Mouse (Mus musculus) 416B (cell line): ENCODE measurements around the gene 4930563M21Rik.
"Not testable (repeated sequence)": the region's sequence is repeated elsewhere in the genome, so short reads cannot be mapped to it uniquely, and the experiment has no call there.

Experiments used
- DNase-seq: peaks from one replicate; pipeline ENCODE4 v3.0.0; 2011; ENCODE audit warnings: low read depth

4930563M21Rik gene

GRCm38 (mm10) chr9:56010450-56010849, at the start of gene 4930563M21Rik:
TSS of gene 4930563M21Rik (minus strand) at chr9:56010550.
- no peak for DNase-seq

DNA sequence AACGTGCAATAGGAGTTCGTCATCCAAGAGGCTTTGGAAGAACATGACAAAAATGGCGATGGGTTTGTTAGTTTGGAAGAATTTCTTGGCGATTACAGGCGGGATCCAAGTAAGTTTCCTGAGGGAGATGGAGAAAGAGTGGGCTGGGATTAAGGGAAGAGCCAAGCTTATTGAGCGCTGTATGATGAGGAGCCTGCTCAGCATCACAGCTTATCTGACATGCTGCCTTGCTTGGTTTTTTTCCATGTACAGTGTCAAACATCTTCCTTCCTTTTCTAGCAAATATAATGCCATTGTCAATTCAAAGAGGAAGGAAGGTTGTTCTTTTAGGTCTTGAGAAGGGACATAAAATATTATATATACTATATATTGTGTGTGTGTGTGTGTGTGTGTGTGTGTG, 45.8 kb upstream of the 4930563M21Rik start:
- DNase-seq: no peak

DNA sequence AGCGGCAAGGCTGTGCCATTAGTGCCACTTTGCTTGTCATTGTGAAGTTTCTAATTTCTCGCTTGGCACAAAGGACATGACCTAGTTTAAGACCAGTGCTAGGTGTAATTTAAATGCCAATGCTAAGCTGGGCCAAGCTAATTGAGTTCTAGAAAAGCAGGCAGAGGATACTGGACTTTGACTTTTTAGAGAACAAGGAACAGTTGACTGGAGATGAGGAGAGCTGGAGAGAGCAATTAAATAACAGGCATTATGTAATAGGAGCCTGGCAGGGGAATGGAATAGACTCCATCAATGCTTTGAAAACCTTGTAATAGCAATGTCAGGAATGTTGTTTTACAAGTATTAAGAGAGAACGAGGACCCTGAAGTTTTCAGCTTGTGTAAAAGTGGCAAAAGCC, 43.4 kb upstream of the 4930563M21Rik start:
- DNase-seq: no peak

- peak; percentile 74 for DNase-seq
Observed at GRCm38 (mm10) chr9:56042181-56042621, 31.9 kb upstream of the 4930563M21Rik start.

- DNase-seq: peak; percentile 93
Observed at GRCm38 (mm10) chr9:56041372-56042180, 31.2 kb upstream of the 4930563M21Rik start, which contains the start of gene Rcn2. TSS of gene Rcn2 (plus strand) at chr9:56041845.

DNA sequence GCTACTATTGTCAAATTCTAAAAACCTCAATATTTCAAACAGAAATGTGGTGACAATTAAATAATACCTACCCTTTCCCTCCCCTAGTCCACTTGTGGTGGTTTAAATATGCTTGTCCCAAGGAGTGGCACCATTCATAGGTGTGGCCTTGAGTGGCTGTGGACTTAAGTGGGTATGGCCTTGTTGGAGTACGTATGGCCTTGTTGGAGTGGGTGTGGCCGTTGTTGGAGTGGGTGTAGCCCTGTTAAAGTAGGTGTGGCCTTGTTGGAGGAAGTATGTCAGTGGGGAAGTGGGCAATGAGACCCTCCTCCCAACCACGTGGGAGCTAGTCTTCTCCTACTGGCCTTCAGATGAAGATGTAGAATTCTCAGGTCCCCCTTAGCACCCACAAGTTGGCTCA, 21.9 kb upstream of the 4930563M21Rik start:
- peak; percentile 15 for DNase-seq

- DNase-seq: no peak
Observed at GRCm38 (mm10) chr9:56027292-56027691, 16.9 kb upstream of the 4930563M21Rik start.

GRCm38 (mm10) chr9:56024772-56025171, 14.4 kb upstream of the 4930563M21Rik start:
- DNase-seq: peak; percentile 67

DNA sequence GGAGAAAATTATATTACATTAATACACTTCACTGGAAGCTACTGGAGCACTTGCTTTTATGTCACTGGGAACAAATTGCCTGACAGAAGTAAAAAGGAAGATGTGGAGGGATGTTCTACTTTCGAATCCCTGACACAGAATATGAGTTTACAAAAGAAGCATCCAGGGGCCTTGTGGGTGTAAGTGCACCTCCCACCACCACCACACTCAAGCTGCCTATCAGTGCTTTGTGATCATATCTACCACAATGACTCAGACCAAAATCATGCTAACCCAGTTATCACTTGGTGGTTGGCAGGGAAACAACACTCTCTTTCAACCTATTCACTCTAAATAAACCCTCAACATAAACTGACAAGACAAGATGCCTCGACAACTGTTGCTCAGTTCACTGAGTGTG, 5.7 kb downstream of the 4930563M21Rik start:
- DNase-seq: not testable (repeated sequence)

DNA sequence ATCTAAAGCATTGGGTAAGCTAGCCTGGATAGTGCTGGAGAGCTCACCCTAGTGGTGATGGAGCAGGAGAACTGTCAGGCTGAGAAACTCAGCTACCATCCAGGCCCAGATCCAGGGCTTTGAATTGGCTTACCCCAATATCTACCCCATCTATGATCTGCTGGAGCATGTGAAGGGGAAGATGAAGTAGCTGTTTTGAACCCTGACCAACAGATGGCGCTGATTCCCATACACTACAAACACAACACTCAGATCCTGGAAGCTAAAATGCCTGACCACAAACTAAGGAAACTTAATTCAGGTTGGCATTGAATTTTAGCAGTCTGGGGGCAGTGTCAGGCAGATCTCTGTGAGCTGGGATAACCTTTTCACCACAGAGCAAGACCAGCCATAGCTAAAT, 63.5 kb downstream of the 4930563M21Rik start:
- peak; percentile 84 for DNase-seq

DNA sequence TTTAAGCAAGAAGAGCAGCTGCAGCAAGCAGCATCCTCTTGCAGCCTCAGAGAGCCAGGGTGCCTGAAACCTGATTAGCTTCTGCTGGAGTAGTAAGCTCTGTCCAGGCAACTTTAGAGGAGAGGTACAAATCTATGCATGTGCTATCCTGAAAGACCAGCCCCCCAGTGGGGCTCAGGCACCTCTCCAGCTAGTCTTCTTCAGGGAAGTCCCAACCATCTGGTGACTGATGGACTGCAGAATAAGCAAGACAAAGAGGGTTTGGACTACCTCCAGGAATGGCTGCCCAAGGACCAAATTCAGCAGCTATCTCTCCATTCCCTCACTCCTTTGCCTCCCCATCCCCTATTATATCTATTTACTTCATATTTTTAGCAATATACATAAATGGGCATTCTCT, 69.0 kb downstream of the 4930563M21Rik start:
- no peak for DNase-seq

GRCm38 (mm10) chr9:55938618-55938985, 71.7 kb downstream of the 4930563M21Rik start:
- DNase-seq: no peak

GRCm38 (mm10) chr9:55937664-55938617, 72.4 kb downstream of the 4930563M21Rik start, which contains the start of gene Scaper:
TSS of gene Scaper (minus strand) at chr9:55938119.
- peak; percentile 93 for DNase-seq

DNA sequence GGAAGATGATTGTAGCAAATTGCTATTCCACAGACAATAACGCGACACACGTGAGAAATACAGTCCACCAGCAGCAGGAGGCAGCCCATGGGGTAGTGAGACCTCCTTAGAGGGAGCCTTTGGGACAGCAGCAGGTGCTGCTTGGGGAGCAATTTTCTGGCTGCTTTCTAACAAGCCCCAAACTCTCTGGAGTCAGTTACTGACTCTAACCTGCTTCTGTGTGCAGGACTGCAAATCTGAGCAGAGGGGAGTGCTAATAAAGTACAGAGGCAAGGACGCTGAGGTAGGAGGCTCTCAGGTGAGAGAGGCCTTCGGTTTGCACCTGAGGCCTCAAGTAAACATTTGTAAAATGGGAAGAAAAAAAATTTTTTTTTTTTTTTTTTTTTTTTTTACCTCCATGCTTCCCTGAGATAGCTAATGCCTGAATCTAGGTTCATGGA, 73.1 kb downstream of the 4930563M21Rik start:
- peak; percentile 32 for DNase-seq

GRCm38 (mm10) chr9:55932482-55932881, 77.9 kb downstream of the 4930563M21Rik start:
- peak; percentile 93 for DNase-seq

GRCm38 (mm10) chr9:55918579-55918978, 91.8 kb downstream of the 4930563M21Rik start:
- peak; percentile 71 for DNase-seq

DNA sequence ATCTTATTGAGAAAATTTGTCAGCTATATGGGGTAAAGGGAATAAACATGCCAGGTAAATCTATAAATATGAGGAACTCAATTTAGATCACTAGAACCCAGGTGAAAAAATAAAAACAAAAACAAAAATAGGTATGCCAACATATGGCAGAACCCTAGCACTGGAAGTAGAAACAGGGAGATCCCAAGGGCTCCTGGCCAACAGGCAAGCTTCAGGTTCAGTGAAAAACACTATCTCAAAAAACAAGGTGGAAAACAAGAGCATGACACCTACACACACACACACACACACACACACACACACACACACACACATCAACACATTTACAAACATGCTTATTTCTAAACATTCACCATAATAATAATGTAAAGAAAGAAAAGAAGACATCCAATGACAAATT, 93.6 kb downstream of the 4930563M21Rik start:
- no peak for DNase-seq
